Mouse (Mus musculus) brain, embryonic 14.5 days (tissue): Measurements from ENCODE around the gene Myf6.

Experiments
- CTCF ChIP-seq: fragments of 200-500 bp; IDR thresholded peaks from 2 replicates; pipeline ENCODE4 v1.5.1; 2012; ENCODE audit warnings: inconsistent platforms, mild to moderate bottlenecking, moderate library complexity, borderline replicate concordance; ENCODE audit not compliant: insufficient read depth, insufficient read length; ENCODE audit errors: extremely low read depth
- POLR2A ChIP-seq: fragments of 200-500 bp; IDR thresholded peaks from 2 replicates; pipeline ENCODE4 v1.6.1; 2012; ENCODE audit warnings: mild to moderate bottlenecking, inconsistent platforms, borderline replicate concordance; ENCODE audit not compliant: poor library complexity, insufficient read depth, insufficient read length, severe bottlenecking; ENCODE audit errors: extremely low read depth

- no peak for TF ChIP-seq CTCF
- TF ChIP-seq POLR2A = no peak
Measured at GRCm38 (mm10) chr10:107484050-107484449, 10.5 kb downstream of the Myf6 start.
